Mouse (Mus musculus) gonadal fat pad, adult 2 months (tissue): ENCODE measurements at regions not wholly inside any gene's neighbourhood (a gene's known extent, or its start where the extent isn't known, plus 50 kb on each side); places are given as distances from the start of the nearest gene placed in this dataset.
A peak's percentile ranks its signal among the peaks of the same experiment; 100 is the strongest.

Experiments used
- DNase-seq: peaks from one replicate; pipeline ENCODE4 v3.0.0-alpha.2; 2012; ENCODE audit warnings: low read depth

DNA sequence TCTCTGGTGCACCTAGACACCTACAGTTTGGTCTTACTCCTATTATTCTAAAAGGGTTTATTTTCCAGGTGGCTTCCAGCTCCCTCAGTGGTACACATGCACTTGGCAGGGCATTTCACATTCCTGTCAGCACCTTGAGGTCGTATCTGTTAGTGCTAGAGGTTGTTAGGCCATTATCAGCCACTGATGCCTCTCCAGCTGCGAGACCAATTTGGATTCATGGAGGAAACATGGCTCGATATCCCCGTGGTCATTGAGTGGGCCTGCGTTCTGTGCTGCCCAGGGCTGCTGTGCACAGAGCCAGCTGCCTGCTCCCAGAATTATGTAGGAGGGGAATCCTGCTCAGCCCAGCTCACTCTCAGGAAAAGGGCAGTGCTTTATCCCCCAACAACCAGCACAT is 60.1 kb upstream of the Irx1 start:
- DNase-seq: no peak

DNA sequence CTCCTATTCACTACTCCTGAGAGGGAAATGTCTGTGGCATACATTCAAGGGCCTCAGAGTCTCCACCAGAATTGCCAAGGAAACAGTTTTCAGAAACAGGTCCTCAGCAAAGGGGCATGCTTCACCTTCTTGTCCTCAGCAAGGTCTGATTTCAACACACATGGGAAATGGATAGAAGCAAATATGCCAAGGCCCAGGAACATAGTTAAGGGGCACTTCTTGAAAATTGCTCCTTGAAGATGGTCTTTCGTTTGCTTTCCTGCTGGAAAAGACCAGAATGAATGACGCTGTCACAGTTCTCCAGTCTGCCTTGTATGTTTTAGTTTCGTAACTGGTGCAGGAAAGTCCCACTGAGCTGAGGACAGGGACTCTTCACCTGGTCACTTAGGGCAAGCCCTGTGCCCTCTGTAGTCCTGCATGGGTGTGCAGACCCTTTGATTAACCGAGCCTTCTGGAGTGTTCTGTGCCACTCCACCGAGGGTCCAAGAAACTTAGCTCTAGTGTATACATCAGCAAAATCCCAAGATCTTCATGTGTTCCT is 80.5 kb upstream of the Irx1 start:
- DNase-seq: no peak

DNA sequence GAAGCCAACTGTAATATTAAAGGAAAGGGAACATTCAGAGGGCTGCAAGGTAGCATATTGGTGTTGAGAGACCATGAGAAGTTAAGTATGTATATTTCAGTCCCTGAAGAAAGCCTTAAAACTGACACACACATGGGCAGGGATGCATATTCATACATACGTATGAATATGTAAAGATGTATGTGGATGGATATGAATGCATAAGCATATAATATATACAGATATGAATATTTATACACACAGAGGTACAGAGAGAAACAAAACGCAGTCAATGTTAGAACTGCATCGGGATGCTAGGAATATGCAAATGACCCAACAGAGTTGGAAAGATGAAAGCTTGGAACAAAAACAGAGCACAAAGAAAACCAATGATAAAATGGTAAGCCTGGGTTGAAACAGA is 92.9 kb upstream of the Irx1 start:
- DNase-seq: no peak

DNA sequence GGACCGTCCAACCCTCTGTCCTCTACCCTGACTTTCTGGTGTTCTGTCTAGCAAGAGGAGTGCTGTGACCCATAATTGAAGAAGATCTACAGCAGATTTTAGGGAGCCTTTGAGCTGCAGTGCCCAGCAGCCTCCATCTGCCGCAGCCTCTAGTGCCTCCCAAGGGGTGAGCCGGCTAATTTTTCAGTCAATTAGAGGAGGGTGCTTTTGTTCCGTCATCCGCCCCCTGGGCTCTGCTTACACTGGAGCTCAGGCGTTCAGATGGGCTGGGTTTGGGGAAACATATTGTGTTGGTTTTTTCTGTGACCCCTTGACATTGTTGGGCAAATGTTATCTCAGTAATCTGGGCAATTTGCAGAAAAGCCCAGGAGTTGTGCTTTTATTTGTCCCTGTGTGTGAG is 98.1 kb upstream of the Irx1 start:
- DNase-seq: no peak

DNA sequence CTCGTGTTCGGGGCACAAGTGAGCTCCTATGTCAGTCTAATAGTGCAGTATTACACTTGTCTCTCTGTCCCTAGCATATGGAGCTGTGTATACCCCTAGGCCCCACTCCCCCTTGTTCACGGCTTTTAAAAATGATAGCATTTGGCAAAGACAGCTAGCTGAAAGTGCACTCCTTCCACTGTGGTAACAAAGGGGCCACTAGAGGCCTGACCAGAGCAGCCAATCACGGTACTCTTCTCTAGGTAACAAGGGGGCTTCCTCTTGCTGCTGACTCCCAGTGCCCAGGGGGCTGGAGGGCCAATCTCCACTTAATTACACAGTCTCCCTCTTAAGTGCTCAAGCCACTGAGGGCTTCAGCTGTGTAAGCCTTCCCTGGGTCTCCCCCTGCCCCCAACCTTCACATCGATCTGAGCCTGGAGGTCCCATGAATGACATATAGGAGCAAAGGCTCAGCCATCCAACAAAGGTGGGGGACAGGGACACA is 99.8 kb upstream of the Irx1 start:
- no peak for DNase-seq

DNA sequence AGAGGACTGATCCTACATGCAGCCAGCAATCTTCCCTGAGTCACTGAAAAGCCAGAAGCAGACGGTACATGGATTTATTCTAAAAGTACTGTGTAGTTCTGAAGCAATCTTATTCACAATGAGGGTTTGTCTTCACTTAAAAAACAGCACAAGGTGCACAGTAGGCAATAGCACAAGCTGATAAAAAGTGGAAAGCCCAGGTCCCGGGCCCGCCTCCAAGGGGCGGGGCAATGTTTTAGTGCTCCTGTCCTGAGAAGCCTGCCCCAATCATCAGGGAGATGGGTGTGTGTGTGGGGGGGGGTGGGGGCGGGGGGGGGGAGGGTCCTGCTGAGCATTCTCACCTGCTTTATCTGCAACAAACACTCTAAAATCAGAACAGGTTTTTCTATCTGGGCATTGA is 133.1 kb upstream of the Irx1 start:
- DNase-seq: no peak

DNA sequence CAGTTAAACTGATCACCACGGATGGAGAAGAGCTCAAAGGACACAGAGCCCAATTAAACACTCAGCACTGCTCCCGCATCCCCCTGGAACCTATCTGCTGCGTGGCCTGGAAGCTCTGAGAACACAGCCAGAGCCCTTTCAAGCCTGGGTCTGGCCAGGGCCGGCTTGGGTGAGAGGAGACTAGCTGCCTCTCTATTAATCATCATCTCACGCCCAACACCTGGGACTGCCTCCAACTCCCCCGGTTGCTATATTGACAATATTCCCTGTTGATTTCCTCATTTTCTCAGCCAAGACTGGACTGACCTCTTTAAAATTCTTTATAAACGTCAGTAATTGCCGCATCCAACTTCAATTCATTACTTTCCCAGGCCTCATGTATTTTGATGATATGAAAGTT is 133.7 kb upstream of the Irx1 start:
- no peak for DNase-seq

DNA sequence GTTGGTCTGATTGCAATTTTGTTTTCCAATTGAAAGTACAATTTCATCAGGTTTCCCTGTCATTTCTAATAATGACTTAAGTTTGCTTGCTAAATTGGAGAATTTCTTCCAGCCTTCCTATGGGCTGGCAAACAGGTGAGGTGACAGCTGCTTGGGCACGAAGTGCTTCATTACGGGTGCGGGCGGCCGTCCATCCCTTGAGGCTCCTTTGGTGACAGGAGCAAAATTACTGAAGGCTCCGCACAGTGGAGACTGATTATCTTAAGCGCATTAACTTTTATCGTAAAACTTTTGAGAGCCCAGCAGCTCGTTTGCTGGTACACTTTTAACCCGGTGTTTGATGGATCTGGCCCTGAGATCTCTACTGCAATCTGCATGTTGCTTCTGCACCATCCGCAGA is 134.3 kb upstream of the Irx1 start:
- DNase-seq: no peak

DNA sequence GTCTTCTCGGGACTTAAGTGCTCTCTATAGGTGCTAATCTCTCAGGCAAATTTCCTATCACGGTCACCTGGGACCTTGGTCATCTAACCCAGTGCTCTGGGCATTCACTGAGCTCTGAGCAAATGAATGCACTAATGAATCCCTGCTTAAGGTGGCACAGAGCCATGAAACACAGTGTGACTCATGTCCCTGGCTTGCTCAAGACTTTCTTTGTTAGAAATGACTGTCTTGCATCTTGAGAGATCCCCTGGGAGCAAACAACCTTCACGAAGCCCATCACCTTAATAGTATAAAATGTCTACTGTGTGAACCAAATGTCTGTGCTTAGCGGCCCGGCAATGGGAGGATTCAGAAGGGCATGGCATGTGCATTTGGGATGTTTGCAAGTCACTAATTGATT is 137.2 kb upstream of the Irx1 start:
- peak; percentile 84 for DNase-seq

DNA sequence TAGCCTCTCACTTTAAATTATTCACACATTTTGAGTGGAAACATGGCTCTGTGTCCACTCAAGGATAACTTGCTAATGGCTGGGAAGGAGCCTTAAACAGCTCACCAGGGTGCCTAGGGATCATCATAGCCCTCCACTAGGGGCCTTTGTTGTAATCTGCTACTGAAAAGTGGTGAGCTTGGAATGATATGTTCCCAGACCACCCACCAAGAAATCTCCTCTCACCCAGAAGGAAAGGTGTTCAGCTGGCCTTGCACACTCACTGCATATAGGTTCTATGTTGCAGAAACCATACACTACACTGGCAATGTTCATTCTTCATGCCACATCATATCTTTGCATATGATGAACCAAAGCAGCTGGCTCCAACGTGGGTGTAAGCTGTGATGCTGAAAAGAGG is 145.1 kb upstream of the Irx1 start:
- DNase-seq: no peak

DNA sequence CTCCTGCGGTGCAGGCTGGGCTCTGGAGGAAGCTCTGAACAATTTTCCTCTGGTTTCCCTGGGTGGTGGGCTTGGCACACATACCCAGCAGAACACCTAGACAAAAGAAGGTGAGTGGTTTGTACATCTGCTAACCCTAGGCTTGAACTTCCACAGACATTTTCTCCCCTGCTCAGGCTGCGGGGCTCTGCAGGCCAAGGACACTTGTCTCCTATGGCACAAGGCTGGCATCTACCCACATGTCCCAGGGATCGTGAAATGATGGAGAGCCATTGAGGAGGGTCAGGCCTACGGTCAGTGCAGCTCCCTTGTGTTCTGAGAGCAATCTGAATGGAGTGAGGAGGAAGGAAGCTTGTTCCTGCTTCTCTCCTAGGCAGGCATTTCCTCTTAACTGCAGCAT is 150.4 kb upstream of the Irx1 start:
- DNase-seq: no peak

DNA sequence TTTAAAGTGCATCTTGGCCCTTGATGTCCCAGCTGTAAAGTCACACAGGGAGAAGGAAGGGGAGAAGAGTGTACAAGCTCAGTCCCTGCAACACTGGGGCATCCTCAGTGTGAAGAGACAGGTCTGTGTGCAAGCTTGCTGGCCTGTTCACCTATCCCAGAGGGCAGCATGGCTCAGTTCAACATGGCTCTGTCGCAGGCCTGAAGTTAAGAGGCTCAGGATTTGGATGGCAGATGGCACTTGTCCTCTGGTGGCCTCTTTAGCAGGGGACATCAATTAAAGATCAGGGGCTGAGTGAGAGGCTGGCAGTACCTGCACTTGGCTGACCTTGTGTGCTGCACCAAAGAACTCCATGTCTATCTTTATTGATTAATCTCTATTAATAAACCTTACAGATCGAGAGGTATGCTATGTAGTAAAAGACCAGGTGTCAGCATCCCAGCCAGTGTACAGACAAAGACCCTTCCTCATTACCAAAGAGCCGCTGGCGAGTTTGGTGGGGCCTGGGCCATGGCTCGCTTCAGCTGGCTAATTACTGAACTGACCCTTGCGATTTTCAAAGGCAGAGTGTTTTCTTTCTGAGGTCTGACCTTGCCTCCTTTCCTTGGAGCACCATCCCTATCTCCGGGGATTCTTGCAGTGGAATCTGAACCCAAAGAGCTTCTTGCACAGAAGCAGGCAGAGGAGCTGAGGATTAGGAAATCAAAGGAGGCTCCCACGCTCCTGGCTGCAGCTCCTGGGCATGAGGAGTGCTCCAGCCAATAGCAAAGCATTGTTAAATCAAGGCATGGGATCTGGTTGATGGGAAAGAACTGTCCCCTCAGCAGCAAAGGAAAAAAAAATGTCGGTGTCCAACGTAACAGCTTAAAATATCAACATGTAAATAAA is 151.5 kb upstream of the Irx1 start:
- no peak for DNase-seq

DNA sequence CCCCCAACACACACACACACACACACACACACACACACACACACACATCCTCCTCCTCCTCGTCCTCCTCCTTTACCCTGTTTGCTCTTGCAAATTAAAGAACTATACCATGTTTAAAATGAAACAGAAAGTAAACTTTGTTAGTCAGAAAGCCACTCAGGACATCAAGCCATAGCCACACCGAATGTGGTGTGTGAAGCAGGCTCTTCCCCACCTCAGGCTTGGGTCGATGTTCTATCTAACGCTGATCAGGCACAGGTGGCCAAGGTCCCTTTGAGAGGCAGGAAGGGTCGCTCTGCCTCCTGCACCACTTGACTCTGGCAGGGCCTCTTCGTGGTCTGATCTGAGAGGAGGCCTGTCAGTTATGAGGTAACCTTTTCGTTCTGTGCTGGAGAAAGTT is 156.9 kb upstream of the Irx1 start:
- DNase-seq: no peak

DNA sequence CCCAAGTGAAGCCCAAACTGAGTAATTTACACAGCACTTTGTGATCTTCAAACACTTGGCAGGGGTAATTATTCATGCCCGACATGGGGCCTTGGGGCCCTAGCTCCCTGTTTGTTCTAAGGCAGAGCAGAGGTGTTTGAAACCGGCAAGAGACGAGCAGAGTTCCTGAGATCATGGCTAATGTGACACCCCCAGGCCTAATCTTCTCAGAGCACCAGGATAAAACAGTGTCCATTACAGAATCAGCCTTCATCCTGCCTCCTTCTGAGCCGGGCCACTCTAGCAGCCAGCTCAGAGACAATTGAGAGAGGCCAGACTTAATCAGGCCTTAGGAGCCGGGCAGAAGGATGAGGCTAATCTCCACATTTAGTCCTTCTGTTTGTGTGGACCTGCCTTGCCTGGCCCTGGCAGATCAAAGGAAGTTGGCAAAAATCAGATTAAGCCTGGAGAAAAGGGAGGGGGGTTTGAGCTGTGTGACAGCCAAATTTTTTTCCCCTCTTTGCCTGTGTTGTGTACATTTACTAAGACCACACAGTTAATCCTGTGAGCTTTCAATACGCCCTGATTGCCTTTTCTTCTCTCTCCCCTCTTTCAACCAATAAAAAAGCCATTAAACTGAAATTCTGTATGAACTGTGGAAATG is 157.5 kb upstream of the Irx1 start:
- no peak for DNase-seq

DNA sequence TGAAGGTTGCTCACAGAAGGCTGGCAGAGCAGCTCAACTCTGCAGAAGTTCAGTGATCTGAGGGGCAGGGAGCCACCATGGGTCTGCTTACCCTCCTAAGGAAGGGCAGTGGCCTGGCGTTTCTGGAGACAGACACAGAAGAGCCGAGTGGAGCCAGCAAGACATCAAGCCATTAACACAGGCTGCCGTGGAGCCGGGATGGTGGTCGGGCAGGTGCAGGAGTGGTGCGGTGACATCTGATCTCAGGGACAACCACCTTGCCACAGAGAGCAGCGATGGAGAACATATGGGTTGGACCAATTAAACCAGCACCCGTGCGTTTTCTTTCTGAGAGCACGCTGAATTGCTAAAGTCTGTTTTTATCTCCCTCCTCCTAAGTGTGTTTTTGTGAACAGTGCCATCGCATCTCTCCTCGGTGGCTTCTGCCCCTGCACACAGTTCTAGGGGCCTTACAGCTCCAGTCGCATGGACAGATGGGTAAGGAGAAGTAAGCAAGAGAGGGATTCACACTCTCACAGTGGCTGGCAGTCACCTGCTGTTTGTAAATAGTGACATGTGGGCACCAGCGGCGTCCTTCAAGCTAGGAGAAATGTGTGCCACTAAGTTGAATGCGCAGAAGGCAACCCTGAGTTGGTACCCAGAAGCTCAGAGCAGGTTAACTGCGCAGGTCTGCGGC is 158.2 kb upstream of the Irx1 start:
- no peak for DNase-seq

DNA sequence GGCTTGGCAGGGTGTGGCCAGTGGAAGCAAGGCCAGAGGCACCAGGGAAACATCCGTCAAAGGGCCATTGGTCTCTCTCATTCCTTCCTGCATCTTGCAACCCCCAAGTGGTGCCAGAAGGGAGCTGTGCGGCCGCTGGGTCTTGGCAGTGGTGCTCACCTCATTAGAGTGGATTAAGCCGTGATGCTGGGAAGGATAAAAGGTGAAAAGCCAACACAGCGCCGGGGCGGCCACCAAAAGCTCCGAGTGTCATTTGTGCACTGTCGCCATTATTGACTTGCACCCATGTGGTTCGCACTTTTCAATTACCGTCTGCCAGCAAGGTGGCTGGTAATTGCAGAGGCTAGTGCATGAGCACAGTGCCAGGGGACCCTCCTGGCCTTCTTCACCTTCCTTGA is 158.7 kb upstream of the Irx1 start:
- no peak for DNase-seq

DNA sequence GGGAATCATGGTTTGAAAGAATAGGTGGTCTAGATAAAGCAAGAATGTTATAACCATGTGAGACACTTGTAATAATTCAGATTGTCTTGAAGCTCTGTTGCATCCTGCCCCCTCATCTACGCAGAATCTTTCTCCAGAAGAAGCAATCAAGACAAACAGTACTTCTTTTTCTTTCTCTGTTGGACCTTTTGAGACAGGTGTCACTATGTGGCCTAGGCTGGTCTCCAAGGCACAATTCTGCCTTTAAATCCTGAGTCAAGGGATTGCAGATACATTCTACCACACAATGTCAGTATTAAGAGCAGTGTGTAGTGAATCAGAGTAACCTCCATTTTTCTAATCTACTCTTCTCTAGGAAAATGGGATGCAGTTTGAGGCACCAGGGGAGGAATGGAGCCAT is 164.8 kb upstream of the Irx1 start:
- no peak for DNase-seq

DNA sequence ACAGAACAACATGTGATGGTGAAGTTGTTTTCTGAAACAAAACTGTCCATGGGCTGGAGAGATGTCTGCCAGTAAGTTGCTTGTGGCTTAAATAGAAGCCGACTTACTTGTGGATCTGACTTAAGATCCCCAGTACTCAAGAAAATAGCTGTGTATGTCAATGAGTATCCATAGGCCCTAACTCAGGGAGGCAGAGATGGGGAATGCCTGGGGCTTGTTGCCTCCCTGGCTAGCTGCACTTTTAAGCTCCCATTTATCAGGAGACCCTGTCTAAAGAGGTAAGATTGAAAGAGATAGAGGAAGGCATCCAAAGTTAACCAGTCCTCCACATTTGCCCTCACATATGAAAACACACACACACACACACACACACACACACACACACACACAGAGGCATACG is 167.8 kb upstream of the Irx1 start:
- DNase-seq: no peak

DNA sequence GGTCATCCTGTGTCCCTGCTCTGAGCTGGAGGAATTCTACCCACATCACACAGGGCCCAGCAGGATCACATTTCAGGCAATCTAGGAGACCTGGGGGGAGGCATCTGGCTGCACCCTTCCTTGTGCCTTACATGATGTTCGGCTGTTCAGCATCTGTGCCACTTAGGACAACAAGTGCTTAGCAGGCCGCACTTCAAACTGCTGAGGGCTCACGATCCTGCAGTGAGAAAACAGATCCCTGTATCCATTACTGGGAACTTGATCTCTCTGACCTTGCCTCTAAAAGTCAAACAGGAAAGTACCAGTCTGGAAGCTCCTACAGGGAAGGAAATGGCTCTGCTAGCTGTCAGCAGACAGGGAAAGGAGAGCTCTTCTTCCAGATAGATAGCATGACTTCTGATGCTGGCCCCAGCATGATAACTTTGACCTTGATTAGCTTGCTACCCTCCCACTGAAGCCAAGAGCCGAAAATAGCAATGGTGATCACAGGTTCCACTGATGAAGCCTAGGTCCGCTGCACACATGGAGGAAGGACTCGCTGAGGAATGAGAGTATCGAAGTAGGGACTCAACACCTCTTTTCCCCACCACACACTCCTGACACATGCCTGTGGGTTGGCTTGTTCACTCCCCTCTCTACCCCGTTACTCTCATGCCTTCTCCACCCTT is 170.7 kb upstream of the Irx1 start:
- DNase-seq: no peak

DNA sequence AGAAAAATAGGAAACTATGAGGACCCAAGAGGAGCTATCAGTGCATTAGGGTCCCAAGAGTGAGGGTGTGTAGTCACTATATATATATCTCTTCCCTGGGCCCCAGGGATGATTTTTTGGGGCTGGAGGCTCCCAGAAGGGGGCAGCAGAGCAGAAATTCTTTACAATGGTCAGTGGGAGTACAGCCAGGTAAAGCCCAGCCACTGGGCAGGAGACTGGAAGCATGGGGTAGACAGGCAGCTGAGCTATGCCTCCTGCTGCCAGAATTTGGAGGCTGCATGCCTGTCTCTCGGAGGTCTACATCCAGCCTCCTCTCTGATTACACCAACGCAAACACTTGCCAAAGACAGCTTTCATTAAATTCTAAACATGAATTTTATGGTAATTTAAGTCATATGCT is 202.7 kb upstream of the Irx1 start:
- no peak for DNase-seq

DNA sequence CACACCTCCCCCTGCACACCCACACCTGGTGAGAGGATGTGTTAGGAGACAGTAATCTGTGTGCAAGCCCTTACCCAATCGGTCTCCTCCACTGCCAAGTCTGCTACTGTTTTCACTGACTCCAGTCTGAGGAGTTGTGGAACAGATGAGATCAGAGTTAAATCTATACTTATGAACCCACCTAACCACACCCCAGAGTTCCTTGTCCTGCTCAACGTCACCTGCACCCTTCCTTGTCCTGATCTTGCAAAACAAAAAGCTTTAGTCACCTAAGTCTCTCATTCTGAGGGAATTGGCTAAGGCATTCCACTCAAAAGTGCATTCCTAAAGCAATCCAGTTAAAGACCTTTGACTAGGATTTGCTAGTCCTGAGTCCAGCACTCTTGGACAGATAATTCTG is 203.9 kb upstream of the Irx1 start:
- no peak for DNase-seq

DNA sequence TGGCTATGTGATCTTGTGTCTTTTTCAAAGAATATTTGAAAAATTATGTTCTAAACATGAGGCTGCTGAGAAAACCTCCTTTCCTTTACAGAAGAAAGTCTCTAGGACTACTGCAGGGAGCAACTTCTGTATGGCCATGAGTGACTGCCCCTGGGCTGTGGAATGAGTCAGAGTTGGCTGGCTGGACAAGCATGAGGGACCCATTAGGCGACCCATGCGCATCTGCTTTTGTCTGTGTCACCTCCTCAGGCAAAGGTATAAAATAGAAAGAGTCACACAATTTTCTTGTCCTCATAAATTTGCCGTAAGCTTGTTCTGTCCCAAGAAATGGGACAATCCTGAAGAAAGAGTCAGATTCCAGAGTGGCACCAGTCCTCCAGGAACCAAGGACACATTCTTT is 220.1 kb upstream of the Irx1 start:
- DNase-seq: no peak
